Mouse (Mus musculus) hindbrain, postnatal 0 days (tissue): Measurements from ENCODE around the gene Thnsl2. TPM values are rescaled to one million over a fixed set of nuclear protein-coding genes. Genes with fewer than 3 reads are reported as not detected.

ENCODE experiments used
- ATAC-seq: fragments of 200-750 bp; cut with Nextera tagmentation; 2 replicates; pipeline ENCODE4 v1.8.0; 2017; ENCODE audit warnings: mild to moderate bottlenecking, moderate TSS enrichment, moderate library complexity
- DNase-seq: peaks from one replicate; pipeline ENCODE4 v3.0.0-alpha.2; 2015; ENCODE audit warnings: low spot score
- H3K27ac ChIP-seq: fragments of 300-500 bp; sonication (generic); 2 replicates; pipeline ENCODE4 v1.5.1; 2014; ENCODE audit warnings: mild to moderate bottlenecking
- H3K27me3 ChIP-seq: fragments of 300-500 bp; sonication (generic); 2 replicates; pipeline ENCODE4 v1.6.1; 2014; ENCODE audit warnings: low read length, mixed read lengths; ENCODE audit not compliant: insufficient read depth
- H3K36me3 ChIP-seq: fragments of 300-500 bp; sonication (generic); 2 replicates; pipeline ENCODE4 v1.6.1; 2014; ENCODE audit warnings: low read length, mixed read lengths; ENCODE audit not compliant: insufficient read depth
- H3K4me1 ChIP-seq: fragments of 300-500 bp; sonication (generic); 2 replicates; pipeline ENCODE4 v1.6.1; 2014; ENCODE audit warnings: antibody characterized with exemption, low read length, mixed read lengths; ENCODE audit not compliant: insufficient read depth
- H3K4me2 ChIP-seq: fragments of 300-500 bp; sonication (generic); 2 replicates; pipeline ENCODE4 v1.6.1; 2014; ENCODE audit warnings: low read depth, mild to moderate bottlenecking, low read length, moderate library complexity, mixed read lengths
- H3K4me3 ChIP-seq: fragments of 300-500 bp; sonication (generic); 2 replicates; pipeline ENCODE4 v1.5.1; 2014; ENCODE audit warnings: low read length
- H3K9ac ChIP-seq: fragments of 300-500 bp; sonication (generic); replicated peaks from 2 replicates; pipeline ENCODE4 v1.6.1; 2014; ENCODE audit warnings: mild to moderate bottlenecking, low read length, moderate library complexity, mixed read lengths
- H3K9me3 ChIP-seq: fragments of 300-500 bp; sonication (generic); 2 replicates; pipeline ENCODE4 v1.6.1; 2016; ENCODE audit warnings: low read length, mixed read lengths
- CTCF ChIP-seq: IDR thresholded peaks from 2 replicates; pipeline ENCODE4 v1.5.1; 2016; ENCODE audit warnings: antibody characterized with exemption, control low read depth, low read depth
- WGBS: fragments of 180-500 bp; shearing (Covaris S2); extraction: QIAGEN DNeasy Blood & Tissue Kit; methylation state at CpG from one replicate; pipeline ENCODE4 v1.1.7; 2014; 5-methylcytosine and 5-hydroxymethylcytosine counted together
- polyA plus RNA-seq: library from polyadenylated mRNA; unstranded; fragments of >200 nt; fragmentation: Nextera tagmentation; extraction: Ambion mirVana; gene quantifications from 2 replicates; pipeline ENCODE4 v1.2.1, GENCODE M21; 2015
- total RNA-seq: library from RNA; depleted of rRNA; stranded (reverse); fragments of >200 nt; gene quantifications from 2 replicates; pipeline ENCODE4 v1.2.3, GENCODE M21; 2014

Thnsl2 gene
- total and polyA plus RNA-seq, 2 experiments from 2014 or later, result 6.8 to 10.2 TPM

- ATAC-seq (no peak), DNase-seq (no peak)
- no peak overlapping the region for H3K4me3 ChIP-seq
- WGBS, result 65% methylated on average over 6 of the region's 6 CpGs
- H3K9ac ChIP-seq, result no peak overlapping the region
- H3K36me3 ChIP-seq, result no peaks in the 10 kb centered on the region
- H3K4me2 ChIP-seq, result no peak overlapping the region
- H3K4me1 ChIP-seq, result no peaks in the 10 kb centered on the region
- no peak overlapping the region for H3K27ac ChIP-seq
- no peaks in the 10 kb centered on the region for H3K27me3 ChIP-seq
- TF ChIP-seq CTCF, result no peak
- 0 out of 2 replicates have a peak, but pooled peaks cover 4% of the 10 kb centered on the region for H3K9me3 ChIP-seq
Observed at GRCm38 (mm10) chr6:71154861-71155260, 10.6 kb upstream of the Thnsl2 start.

GRCm38 (mm10) chr6:71153486-71153885 lies 9.2 kb upstream of the Thnsl2 start:
- no peaks in the 10 kb centered on the region for H3K27me3 ChIP-seq
- H3K4me1 ChIP-seq, result no peaks in the 10 kb centered on the region
- no peak overlapping the region for H3K4me2 ChIP-seq
- ATAC-seq (no peak), DNase-seq (no peak)
- no peak overlapping the region for H3K27ac ChIP-seq
- H3K36me3 ChIP-seq, result no peaks in the 10 kb centered on the region
- TF ChIP-seq CTCF, result no peak
- H3K4me3 ChIP-seq, result no peak overlapping the region
- no peak overlapping the region for H3K9ac ChIP-seq
- 79% methylated on average over 4 of the region's 4 CpGs for WGBS
- 0 out of 2 replicates have a peak, but pooled peaks cover 2% of the 10 kb centered on the region for H3K9me3 ChIP-seq

DNA sequence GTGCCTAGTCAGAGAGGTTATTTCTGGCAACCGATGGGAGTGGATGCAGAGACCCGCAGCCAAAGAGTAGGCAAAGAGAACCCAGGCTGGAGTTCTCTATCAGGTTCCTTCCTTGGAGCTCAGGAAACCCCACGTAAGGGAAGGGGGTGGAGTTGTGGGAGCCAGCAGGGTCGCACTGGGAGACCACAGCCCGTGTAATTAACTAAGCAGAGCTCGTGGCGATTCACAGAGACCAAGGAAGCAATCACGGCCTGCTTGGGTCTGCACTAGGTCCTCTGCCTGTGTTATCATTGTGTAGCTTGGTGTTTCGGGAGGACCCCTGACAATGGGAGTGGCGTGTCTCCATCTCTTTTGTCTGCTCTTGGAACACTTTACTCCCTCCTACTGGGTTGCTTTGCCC lies 6.9 kb upstream of the Thnsl2 start:
- Histone ChIP-seq H3K4me3 (no peak overlapping the region), H3K9me3 (no peaks in the 10 kb centered on the region), H3K27ac (no peak overlapping the region), H3K4me1 (no peaks in the 10 kb centered on the region), H3K27me3 (no peaks in the 10 kb centered on the region), H3K4me2 (no peak overlapping the region), H3K9ac (no peak overlapping the region), H3K36me3 (no peaks in the 10 kb centered on the region)
- TF ChIP-seq CTCF, result no peak
- ATAC-seq (no peak), DNase-seq (no peak)
- 28% methylated on average over 10 of the region's 10 CpGs for WGBS

DNA sequence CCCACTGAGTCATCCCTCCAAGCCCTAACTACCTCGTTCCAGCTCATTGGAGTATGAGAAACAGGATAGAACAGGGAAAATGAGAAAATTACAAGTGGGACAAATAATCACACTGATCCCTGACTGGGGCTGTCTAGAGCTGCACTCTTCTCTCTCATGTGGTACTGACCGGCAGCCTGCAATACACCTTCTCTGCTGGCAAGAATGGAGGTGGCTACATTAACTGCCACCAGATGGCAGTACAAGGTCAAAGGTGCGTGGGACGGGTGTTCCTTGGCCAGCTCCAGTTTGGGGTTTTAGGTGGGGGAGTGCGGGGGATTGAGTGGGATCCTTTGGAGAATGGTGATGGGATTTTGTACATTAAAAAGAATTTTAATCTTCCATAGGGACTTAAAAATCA lies 5.3 kb upstream of the Thnsl2 start:
- DNase-seq (peak; percentile 64), ATAC-seq (peak; percentile 58)
- Histone ChIP-seq H3K27me3 (no peaks in the 10 kb centered on the region), H3K4me3 (no peak overlapping the region), H3K4me1 (no peaks in the 10 kb centered on the region), H3K27ac (no peak overlapping the region), H3K4me2 (no peak overlapping the region), H3K9me3 (no peaks in the 10 kb centered on the region), H3K9ac (no peak overlapping the region), H3K36me3 (no peaks in the 10 kb centered on the region)
- peak; percentile 86 for TF ChIP-seq CTCF
- 12% methylated on average over 5 of the region's 5 CpGs for WGBS

GRCm38 (mm10) chr6:71148336-71148735 lies 4.1 kb upstream of the Thnsl2 start:
- no peak for ATAC-seq
- H3K4me3 ChIP-seq, result no peak overlapping the region
- no peak overlapping the region for H3K4me2 ChIP-seq
- 65% methylated on average over 6 of the region's 6 CpGs for WGBS
- no peaks in the 10 kb centered on the region for H3K4me1 ChIP-seq
- H3K27ac ChIP-seq, result no peak overlapping the region
- no peaks in the 10 kb centered on the region for H3K36me3 ChIP-seq
- no peaks in the 10 kb centered on the region for H3K9me3 ChIP-seq
- TF ChIP-seq CTCF, result no peak
- no peak overlapping the region for H3K9ac ChIP-seq
- no peak for DNase-seq
- no peaks in the 10 kb centered on the region for H3K27me3 ChIP-seq

DNA sequence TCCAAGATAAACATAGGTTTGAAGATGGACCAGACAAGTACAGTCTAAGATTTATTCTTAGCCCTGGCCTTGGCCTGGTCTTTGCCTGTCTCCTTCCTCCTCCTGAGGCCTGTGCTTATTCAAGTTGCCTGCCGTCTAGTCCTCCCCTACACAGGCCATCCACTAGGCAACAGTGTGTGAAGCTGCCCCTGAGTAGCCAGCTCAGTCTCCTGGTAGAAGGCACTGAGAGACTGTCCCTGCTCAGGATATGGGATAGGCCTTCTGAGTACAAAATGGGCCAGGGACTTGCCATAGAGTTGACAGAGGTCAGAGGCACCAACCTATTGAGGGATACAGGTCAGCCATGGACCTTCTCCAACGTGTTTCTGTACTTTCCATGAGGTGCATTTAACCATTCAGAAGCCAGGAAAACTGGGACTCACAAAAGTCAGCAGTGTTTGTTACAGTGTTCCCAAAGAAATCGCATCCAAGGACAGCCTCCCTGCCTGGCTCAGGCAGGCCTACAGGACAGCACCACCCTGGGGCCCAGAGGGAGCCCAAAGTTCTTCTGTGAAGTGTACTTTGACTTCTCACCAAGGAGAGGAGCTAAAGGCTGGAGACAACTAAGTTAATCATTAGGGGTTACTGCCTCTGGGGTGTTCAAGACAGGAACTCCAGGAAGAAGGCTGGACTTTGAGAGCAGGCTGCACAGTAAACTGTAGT lies 1.2 kb upstream of the Thnsl2 start:
- ATAC-seq, result no peak
- no peak for DNase-seq
- Histone ChIP-seq H3K27ac (no peak overlapping the region), H3K4me2 (no peak overlapping the region), H3K4me1 (no peaks in the 10 kb centered on the region; the same call in 1 of the 2 replicates), H3K9me3 (no peaks in the 10 kb centered on the region), H3K27me3 (no peaks in the 10 kb centered on the region), H3K4me3 (no peak overlapping the region), H3K36me3 (no peaks in the 10 kb centered on the region), H3K9ac (no peak overlapping the region)
- WGBS, result 75% methylated on average over 3 of the region's 3 CpGs
- no peak for TF ChIP-seq CTCF

DNA sequence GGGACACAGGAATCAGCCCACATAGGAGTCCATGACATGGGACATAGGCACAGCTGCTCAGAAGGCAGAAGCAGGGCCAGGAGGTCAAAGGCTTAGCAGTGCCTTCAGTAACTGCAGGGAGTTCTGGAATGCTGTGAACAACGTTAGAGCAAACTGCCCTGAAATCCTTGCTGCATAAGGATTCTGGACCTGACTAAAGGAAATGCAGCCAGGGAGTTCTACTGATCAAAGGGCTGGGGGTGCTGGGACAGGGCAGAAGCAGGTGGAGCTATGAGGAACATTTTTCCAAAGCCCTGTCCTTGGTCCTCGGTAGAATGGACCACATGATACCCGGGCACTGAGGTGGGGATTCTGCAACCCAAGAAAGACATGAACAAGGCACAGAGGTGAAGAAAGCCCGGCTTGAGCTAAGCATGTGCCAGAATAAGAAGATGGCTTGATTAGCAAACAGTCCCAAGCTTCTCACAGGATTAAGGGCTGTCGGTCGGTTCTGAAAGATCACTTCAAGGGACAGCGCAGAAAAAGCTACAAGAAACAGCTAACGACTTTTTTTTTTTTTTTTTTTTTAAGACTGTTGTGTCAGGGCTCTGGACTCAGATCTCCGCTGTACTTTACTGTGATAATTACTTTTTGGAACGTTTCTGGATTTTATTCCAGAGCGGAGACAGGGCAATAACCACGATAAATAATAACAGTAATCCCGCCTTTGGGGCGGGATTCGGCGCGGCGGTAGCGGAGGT lies 915 bp downstream of the Thnsl2 start:
- no peaks in the 10 kb centered on the region for H3K36me3 ChIP-seq
- H3K9me3 ChIP-seq, result no peaks in the 10 kb centered on the region
- ATAC-seq, result no peak
- no peak for DNase-seq
- no peaks in the 10 kb centered on the region for H3K27me3 ChIP-seq
- WGBS, result under 1% methylated on average over 19 of the region's 19 CpGs
- no peak for TF ChIP-seq CTCF
- H3K4me1 ChIP-seq, result no peaks in the 10 kb centered on the region; the same call in 1 of the 2 replicates
- H3K9ac ChIP-seq, result peak overlapping the region; percentile 66
- H3K27ac ChIP-seq, result peak overlapping the region; percentile 74
- H3K4me3 ChIP-seq, result peak overlapping the region; percentile 59
- H3K4me2 ChIP-seq, result peak overlapping the region; percentile 66
